Mouse (Mus musculus) kidney, adult 2 months (tissue): ENCODE measurements around the gene Il20ra.

Experiments
- CTCF ChIP-seq: fragments of 200-500 bp; conservative IDR thresholded peaks from 2 replicates; pipeline ENCODE4 v1.5.1; 2011; ENCODE audit warnings: low read depth, mild to moderate bottlenecking, control low read depth, low read length, moderate library complexity, mixed read lengths; ENCODE audit not compliant: insufficient read depth, insufficient read length
- POLR2A ChIP-seq: fragments of 200-500 bp; IDR thresholded peaks from one replicate; pipeline ENCODE4 v1.6.1; 2011; ENCODE audit warnings: low read depth, low read length, control low read depth

DNA sequence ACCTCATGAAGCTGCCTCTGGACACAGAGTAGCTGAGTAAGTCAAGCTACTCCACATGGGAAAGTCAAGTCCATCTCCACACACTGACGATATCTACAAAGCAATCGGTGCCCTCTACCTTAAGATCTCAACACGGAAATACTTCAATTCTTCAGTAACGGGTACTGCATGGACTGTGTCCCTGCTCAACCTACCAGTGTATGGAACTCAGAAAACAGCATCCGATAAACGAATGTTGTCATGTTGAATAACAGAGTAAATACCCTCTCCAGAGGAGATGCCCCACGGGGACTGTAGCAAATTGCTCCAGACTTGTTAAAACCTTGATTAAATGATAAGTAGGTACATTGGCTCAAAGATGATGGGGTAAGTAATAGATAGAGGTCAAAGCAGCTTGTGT lies 20.0 kb upstream of the Il20ra start:
- TF ChIP-seq POLR2A (no peak), CTCF (no peak)
